Mouse (Mus musculus) testis, postnatal 10 days (tissue): ENCODE data around the gene Stk11ip.

Source experiments
- DNase-seq: peaks from one replicate; pipeline ENCODE4 v3.0.0; 2021; ENCODE audit warnings: low spot score

The Stk11ip gene

GRCm38 (mm10) chr1:75504256-75505045 lies 16.9 kb upstream of the Stk11ip start:
- no peak for DNase-seq

- DNase-seq, result peak; percentile 83
These were observed 16.0 kb upstream of the Stk11ip start for GRCm38 (mm10) chr1:75505159-75505955.

- peak; percentile 84 for DNase-seq
These were observed 15.1 kb upstream of the Stk11ip start, which contains the start of gene Obsl1 for GRCm38 (mm10) chr1:75505956-75506831. Obsl1 (minus strand) TSS chr1:75506452.

GRCm38 (mm10) chr1:75507006-75507405 lies 14.3 kb upstream of the Stk11ip start, which contains the start of gene Inha:
Inha (plus strand) TSS chr1:75507077.
- peak; percentile 73 for DNase-seq

- peak; percentile 77 for DNase-seq
These were observed 11.7 kb upstream of the Stk11ip start for GRCm38 (mm10) chr1:75509586-75509985.

GRCm38 (mm10) chr1:75510154-75510553 lies 11.2 kb upstream of the Stk11ip start:
- no peak for DNase-seq

- DNase-seq, result no peak
These were observed 9.7 kb upstream of the Stk11ip start for GRCm38 (mm10) chr1:75511437-75512210.

- no peak for DNase-seq
These were observed 8.8 kb upstream of the Stk11ip start for GRCm38 (mm10) chr1:75512550-75512949.

- DNase-seq, result peak; percentile 73
These were observed 4.5 kb upstream of the Stk11ip start for GRCm38 (mm10) chr1:75516703-75517380.

GRCm38 (mm10) chr1:75517984-75518383 lies 3.3 kb upstream of the Stk11ip start:
- no peak for DNase-seq

GRCm38 (mm10) chr1:75518427-75518826 lies 2.9 kb upstream of the Stk11ip start:
- DNase-seq, result no peak

GRCm38 (mm10) chr1:75519576-75519975 lies 1.8 kb upstream of the Stk11ip start:
- DNase-seq, result peak; percentile 70

- no peak for DNase-seq
These were observed 3.4 kb downstream of the Stk11ip start for GRCm38 (mm10) chr1:75524679-75525078.

- no peak for DNase-seq
These were observed 9.2 kb downstream of the Stk11ip start for GRCm38 (mm10) chr1:75530546-75530945.

- DNase-seq, result no peak
These were observed 11.2 kb downstream of the Stk11ip start for GRCm38 (mm10) chr1:75532280-75533172.

- DNase-seq, result no peak
These were observed 12.3 kb downstream of the Stk11ip start for GRCm38 (mm10) chr1:75533325-75534252.

- no peak for DNase-seq
These were observed 16.3 kb downstream of the Stk11ip start for GRCm38 (mm10) chr1:75537587-75537986.

- DNase-seq, result no peak
These were observed 17.4 kb downstream of the Stk11ip start for GRCm38 (mm10) chr1:75538597-75539190.
